Mouse (Mus musculus) hindlimb bud, embryonic 11.5 days (tissue): ENCODE measurements around the gene Srcin1.

Experiments used
- DNase-seq: peaks from one replicate; pipeline ENCODE4 v3.0.0-alpha.2; 2012; ENCODE audit warnings: low read depth, low spot score; ENCODE audit errors: extremely low spot score

The Srcin1 gene

GRCm38 (mm10) chr11:97534442-97535307 lies 41.3 kb downstream of the Srcin1 start:
- no peak for DNase-seq

- DNase-seq: no peak
Observed at GRCm38 (mm10) chr11:97533653-97534052, 42.3 kb downstream of the Srcin1 start.

- no peak for DNase-seq
Observed at GRCm38 (mm10) chr11:97532950-97533582, 42.9 kb downstream of the Srcin1 start.

GRCm38 (mm10) chr11:97532354-97532753 lies 43.6 kb downstream of the Srcin1 start:
- DNase-seq: no peak

GRCm38 (mm10) chr11:97531381-97532260 lies 44.4 kb downstream of the Srcin1 start:
- no peak for DNase-seq

- DNase-seq: no peak
Observed at GRCm38 (mm10) chr11:97530961-97531360, 45.0 kb downstream of the Srcin1 start.

GRCm38 (mm10) chr11:97530069-97530468 lies 45.9 kb downstream of the Srcin1 start:
- DNase-seq: no peak

- no peak for DNase-seq
Observed at GRCm38 (mm10) chr11:97528282-97528808, 47.6 kb downstream of the Srcin1 start.

GRCm38 (mm10) chr11:97525313-97525712 lies 50.7 kb downstream of the Srcin1 start:
- no peak for DNase-seq

GRCm38 (mm10) chr11:97524306-97524705 lies 51.7 kb downstream of the Srcin1 start:
- no peak for DNase-seq

- DNase-seq: no peak
Observed at GRCm38 (mm10) chr11:97523827-97524261, 52.1 kb downstream of the Srcin1 start.

- DNase-seq: no peak
Observed at GRCm38 (mm10) chr11:97523107-97523506, 52.9 kb downstream of the Srcin1 start.

- no peak for DNase-seq
Observed at GRCm38 (mm10) chr11:97521741-97522474, 54.1 kb downstream of the Srcin1 start.

- DNase-seq: no peak
Observed at GRCm38 (mm10) chr11:97520541-97520940, 55.4 kb downstream of the Srcin1 start.

- no peak for DNase-seq
Observed at GRCm38 (mm10) chr11:97513066-97513465, 62.9 kb downstream of the Srcin1 start.

- no peak for DNase-seq
Observed at GRCm38 (mm10) chr11:97512511-97512910, 63.5 kb downstream of the Srcin1 start.

GRCm38 (mm10) chr11:97511661-97512369 lies 64.2 kb downstream of the Srcin1 start:
- DNase-seq: no peak

GRCm38 (mm10) chr11:97510966-97511660 lies 64.9 kb downstream of the Srcin1 start:
- no peak for DNase-seq
